8 mouse cellular contexts compared by ENCODE assay signal in the genomic region with DNA sequence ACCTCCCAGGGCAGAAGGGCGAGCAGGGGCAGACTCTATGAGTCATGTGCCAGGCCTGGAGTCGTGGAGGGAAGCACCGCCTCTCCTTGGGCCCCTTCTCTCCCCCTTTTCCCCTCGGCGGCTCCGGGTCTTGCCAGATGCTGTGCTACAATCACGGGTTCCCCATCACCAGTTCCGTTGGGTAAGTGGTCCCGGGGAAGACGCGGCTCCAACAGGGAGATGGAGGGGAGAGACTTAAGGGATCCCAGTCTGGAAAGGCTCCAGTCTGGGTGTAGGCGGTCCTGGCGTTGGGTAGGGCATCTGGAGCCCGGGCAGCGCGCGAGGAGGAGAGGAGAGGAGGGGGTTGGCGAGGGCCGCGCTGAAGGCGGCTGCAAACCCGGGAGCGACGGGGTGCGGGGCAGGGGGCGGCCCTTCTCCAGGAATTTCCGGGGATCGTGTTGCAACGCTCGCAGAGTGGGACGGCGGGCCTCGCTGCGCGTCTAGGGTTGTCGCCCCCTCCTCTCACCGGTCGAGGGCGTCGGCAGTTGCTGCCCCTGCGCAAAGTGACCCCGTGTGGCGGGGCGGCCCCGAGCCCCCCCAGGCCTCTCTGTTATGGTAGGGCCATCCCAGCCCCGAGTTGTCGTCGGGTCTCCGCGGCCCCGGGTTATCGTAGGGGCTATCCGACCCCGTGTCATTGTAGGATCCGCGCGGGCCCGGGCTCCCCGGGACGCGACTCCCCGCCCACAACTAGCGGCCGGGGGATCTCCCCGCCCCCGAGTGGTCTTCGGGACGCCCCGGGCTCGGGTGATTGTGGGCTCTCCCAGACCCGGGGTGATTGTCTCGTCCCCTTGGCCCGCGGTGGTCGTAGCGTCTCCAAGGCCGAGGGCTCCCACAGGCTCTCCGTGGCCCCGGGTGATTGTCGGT. TPM values are rescaled to one million over a fixed set of nuclear protein-coding genes. Genes with fewer than 3 reads are reported as not detected.
A peak's percentile ranks its signal among the peaks of the same experiment; 100 is the strongest.
DNase-seq lines count a peak whose midpoint lies in the region; ATAC-seq and TF ChIP-seq lines count a peak whose summit lies in the region.

Gene Rab34, plus strand, starts transcription at position 100 of the 903 bp plus-strand sequence.

- peak; percentile 65 to 80 for DNase-seq in cerebellum, postnatal 4 days (ENCODE audit: low spot score in 2 of 2)
- DNase-seq in cerebellum, adult 8-10 months = no peak
- peak; percentile 74 to 76 for DNase-seq in heart, adult 18-20 months
- DNase-seq in limb, embryonic 10.5 days (ENCODE audit: low spot score) = peak; percentile 92
- DNase-seq in midbrain, embryonic 10.5 days (ENCODE audit: low spot score) = peak; percentile 90

- TF ChIP-seq CTCF in intestine, postnatal 0 days (IDR thresholded peaks at IDR 0.05; ENCODE audit: low read depth) = no peak

- peak within 1 kb of the TSS; percentile 51 for H3K4me2 ChIP-seq in embryonic facial prominence, embryonic 12.5 days (replicated peaks)
- peak within 1 kb of the TSS; percentile 94 for H3K4me2 ChIP-seq in intestine, postnatal 0 days (replicated peaks; ENCODE audit: low read depth)
- peak within 1 kb of the TSS; percentile 46 for H3K4me2 ChIP-seq in stomach, embryonic 14.5 days (replicated peaks; ENCODE audit: low read depth, low read length)

- H3K36me3 ChIP-seq in embryonic facial prominence, embryonic 12.5 days = peaks cover 24% of the 10 kb centered on the region
- no peaks in the 10 kb centered on the region for H3K36me3 ChIP-seq in intestine, postnatal 0 days (ENCODE audit: control insufficient read depth, insufficient read depth)
- peaks cover 35% of the 10 kb centered on the region for H3K36me3 ChIP-seq in limb, embryonic 10.5 days
- peaks cover 32% of the 10 kb centered on the region for H3K36me3 ChIP-seq in midbrain, embryonic 10.5 days
- H3K36me3 ChIP-seq in stomach, embryonic 14.5 days (ENCODE audit: control insufficient read depth, insufficient read depth, low read length) = peaks cover 11% of the 10 kb centered on the region

- H3K9ac ChIP-seq in embryonic facial prominence, embryonic 12.5 days = peak within 1 kb of the TSS; percentile 92
- H3K9ac ChIP-seq in intestine, postnatal 0 days (ENCODE audit: low read depth, low read length) = peak within 1 kb of the TSS; percentile 78
- peak within 1 kb of the TSS; percentile 88 for H3K9ac ChIP-seq in stomach, embryonic 14.5 days (replicated peaks; ENCODE audit: low read depth, low read length)

- WGBS in embryonic facial prominence, embryonic 12.5 days = under 1% methylated on average over 72 of the region's 80 CpGs
- WGBS in intestine, postnatal 0 days = 1% methylated on average over 71 of the region's 80 CpGs
- under 1% methylated on average over 78 of the region's 80 CpGs for WGBS in limb, embryonic 10.5 days
- under 1% methylated on average over 80 of the region's 80 CpGs for WGBS in midbrain, embryonic 10.5 days
- under 1% methylated on average over 64 of the region's 80 CpGs for WGBS in stomach, embryonic 14.5 days

- peak; percentile 89 for ATAC-seq in embryonic facial prominence, embryonic 12.5 days (ENCODE audit: insufficient number of reproducible peaks, insufficient read depth, low FRiP score, low TSS enrichment)
- peak; percentile 39 for ATAC-seq in intestine, postnatal 0 days
- peak; percentile 82 for ATAC-seq in stomach, embryonic 14.5 days (ENCODE audit: insufficient number of reproducible peaks, insufficient read depth, low FRiP score, low read depth)

- H3K4me3 ChIP-seq in embryonic facial prominence, embryonic 12.5 days = peak within 1 kb of the TSS; percentile 81
- H3K4me3 ChIP-seq in intestine, postnatal 0 days (ENCODE audit: low read depth, low read length) = peak within 1 kb of the TSS; percentile 68
- peak within 1 kb of the TSS; percentile 86 for H3K4me3 ChIP-seq in limb, embryonic 10.5 days
- H3K4me3 ChIP-seq in midbrain, embryonic 10.5 days = peak within 1 kb of the TSS; percentile 82
- H3K4me3 ChIP-seq in stomach, embryonic 14.5 days (ENCODE audit: low read depth, low read length) = peak within 1 kb of the TSS; percentile 73

- H3K27ac ChIP-seq in embryonic facial prominence, embryonic 12.5 days = peak within 1 kb of the TSS; percentile 100
- H3K27ac ChIP-seq in intestine, postnatal 0 days (ENCODE audit: low read depth, low read length) = peak within 1 kb of the TSS; percentile 85
- peak within 1 kb of the TSS; percentile 100 for H3K27ac ChIP-seq in limb, embryonic 10.5 days
- peak within 1 kb of the TSS; percentile 99 for H3K27ac ChIP-seq in midbrain, embryonic 10.5 days (replicated peaks)
- peak within 1 kb of the TSS; percentile 99 for H3K27ac ChIP-seq in stomach, embryonic 14.5 days (ENCODE audit: low read length)

- no peaks in the 10 kb centered on the region for H3K9me3 ChIP-seq in embryonic facial prominence, embryonic 12.5 days
- H3K9me3 ChIP-seq in intestine, postnatal 0 days (ENCODE audit: control insufficient read depth) = no peaks in the 10 kb centered on the region
- no peaks in the 10 kb centered on the region for H3K9me3 ChIP-seq in limb, embryonic 10.5 days (replicated peaks)
- H3K9me3 ChIP-seq in midbrain, embryonic 10.5 days (replicated peaks) = no peaks in the 10 kb centered on the region
- no peaks in the 10 kb centered on the region for H3K9me3 ChIP-seq in stomach, embryonic 14.5 days (ENCODE audit: control insufficient read depth, low read depth, low read length)

- peaks cover 10% of the 10 kb centered on the region for H3K4me1 ChIP-seq in embryonic facial prominence, embryonic 12.5 days
- peaks cover 5% of the 10 kb centered on the region; the same call in 1 of the 2 replicates for H3K4me1 ChIP-seq in intestine, postnatal 0 days (replicated peaks; ENCODE audit: control insufficient read depth, insufficient read depth, low read length)
- H3K4me1 ChIP-seq in limb, embryonic 10.5 days = peaks cover 30% of the 10 kb centered on the region
- H3K4me1 ChIP-seq in midbrain, embryonic 10.5 days = peaks cover 36% of the 10 kb centered on the region
- H3K4me1 ChIP-seq in stomach, embryonic 14.5 days (ENCODE audit: control insufficient read depth, insufficient read depth, low read length) = peaks cover 13% of the 10 kb centered on the region; the same call in 1 of the 2 replicates

- H3K27me3 ChIP-seq in embryonic facial prominence, embryonic 12.5 days = no peaks in the 10 kb centered on the region
- peaks cover 3% of the 10 kb centered on the region; the same call in 1 of the 2 replicates for H3K27me3 ChIP-seq in intestine, postnatal 0 days (replicated peaks; ENCODE audit: control insufficient read depth, insufficient read depth, low read length)
- H3K27me3 ChIP-seq in limb, embryonic 10.5 days (ENCODE audit: low read depth, poor library complexity, severe bottlenecking) = no peaks in the 10 kb centered on the region
- no peaks in the 10 kb centered on the region; the same call in 1 of the 2 replicates for H3K27me3 ChIP-seq in midbrain, embryonic 10.5 days (ENCODE audit: low read depth, poor library complexity, severe bottlenecking)
- H3K27me3 ChIP-seq in stomach, embryonic 14.5 days (ENCODE audit: control insufficient read depth, insufficient read depth, low read length) = no peaks in the 10 kb centered on the region

RNA-seq across cellular contexts. Expression of gene Rab34, which starts in this region (rescaled TPM):
- polyA plus RNA-seq in embryonic facial prominence, embryonic 12.5 days (2016; fragmentation: Nextera tagmentation; extraction: Ambion mirVana) = 164 and 181 TPM in 2 replicates
- 10 to 100 TPM in 1 of 2 experiments, 1 to 10 TPM in 1; 6.4 to 11.4 TPM for total RNA-seq in heart, adult 18-20 months (2021)
- polyA plus RNA-seq in intestine, postnatal 0 days (2015; fragmentation: Nextera tagmentation; extraction: Ambion mirVana) = 33.9 and 35.4 TPM in 2 replicates
- 139 and 141 TPM in 2 replicates for polyA plus RNA-seq in limb, embryonic 10.5 days (2016; fragmentation: Nextera tagmentation; extraction: Ambion mirVana)
- polyA plus RNA-seq in midbrain, embryonic 10.5 days (2016; fragmentation: Nextera tagmentation; extraction: Ambion mirVana) = 75.0 and 83.8 TPM in 2 replicates
- polyA plus RNA-seq in stomach, embryonic 14.5 days (2014; fragmentation: Nextera tagmentation; extraction: Ambion mirVana) = 156 and 171 TPM in 2 replicates

Comparison
In these comparisons a context has a peak if more than half of its experiments do, and no peak if none do; other contexts are left out.
1. ATAC-seq: peak in every context shown above with its lines; median percentile 89 in embryonic facial prominence, embryonic 12.5 days; 82 in stomach, embryonic 14.5 days; 39 in intestine, postnatal 0 days.